Mouse (Mus musculus) embryo, embryonic 9.5 days (tissue): ENCODE data around the gene Frs3.

Experiments
- DNase-seq: peaks from one replicate; pipeline ENCODE4 v3.0.0-alpha.2; 2017; ENCODE audit errors: extremely low spot score

The Frs3 gene

GRCm38 (mm10) chr17:47691650-47692049 is 2.8 kb downstream of the Frs3 start:
- no peak for DNase-seq

- DNase-seq, result no peak
These were observed 5.0 kb downstream of the Frs3 start for GRCm38 (mm10) chr17:47693671-47694441.

GRCm38 (mm10) chr17:47694442-47694502 is 5.4 kb downstream of the Frs3 start, which contains the start of gene Gm21981:
TSS of gene Gm21981 (minus strand) at chr17:47694455.
- no peak for DNase-seq

GRCm38 (mm10) chr17:47694503-47695336 is 5.9 kb downstream of the Frs3 start, which contains the start of gene Prickle4:
TSS of gene Prickle4 (minus strand) at chr17:47694736.
- DNase-seq, result peak; percentile 99

GRCm38 (mm10) chr17:47695337-47695710 is 6.5 kb downstream of the Frs3 start:
- DNase-seq, result no peak

- no peak for DNase-seq
These were observed 9.3 kb downstream of the Frs3 start for GRCm38 (mm10) chr17:47698156-47698555.

GRCm38 (mm10) chr17:47699055-47699454 is 10.2 kb downstream of the Frs3 start:
- no peak for DNase-seq

- no peak for DNase-seq
These were observed 13.0 kb downstream of the Frs3 start for GRCm38 (mm10) chr17:47701793-47702192.

GRCm38 (mm10) chr17:47702548-47703345 is 13.9 kb downstream of the Frs3 start:
- DNase-seq, result no peak

- DNase-seq, result peak; percentile 40
These were observed 14.7 kb downstream of the Frs3 start for GRCm38 (mm10) chr17:47703556-47703955.

GRCm38 (mm10) chr17:47704692-47705091 is 15.9 kb downstream of the Frs3 start:
- no peak for DNase-seq

- no peak for DNase-seq
These were observed 17.4 kb downstream of the Frs3 start for GRCm38 (mm10) chr17:47706196-47706595.

- DNase-seq, result no peak
These were observed 19.1 kb downstream of the Frs3 start for GRCm38 (mm10) chr17:47707961-47708360.

GRCm38 (mm10) chr17:47708972-47709371 is 20.1 kb downstream of the Frs3 start:
- DNase-seq, result no peak

- DNase-seq, result no peak
These were observed 21.2 kb downstream of the Frs3 start for GRCm38 (mm10) chr17:47710036-47710435.

- no peak for DNase-seq
These were observed 23.1 kb downstream of the Frs3 start for GRCm38 (mm10) chr17:47711883-47712282.

GRCm38 (mm10) chr17:47712889-47713571 is 24.2 kb downstream of the Frs3 start:
- DNase-seq, result no peak

- DNase-seq, result no peak
These were observed 26.2 kb downstream of the Frs3 start for GRCm38 (mm10) chr17:47715037-47715436.

GRCm38 (mm10) chr17:47721183-47721582 is 32.4 kb downstream of the Frs3 start:
- DNase-seq, result no peak

GRCm38 (mm10) chr17:47726566-47726965 is 37.7 kb downstream of the Frs3 start, which contains the start of gene Pgc:
TSS of gene Pgc (plus strand) at chr17:47726842.
- no peak for DNase-seq

- DNase-seq, result no peak
These were observed 42.1 kb downstream of the Frs3 start for GRCm38 (mm10) chr17:47730633-47731575.
